Mouse (Mus musculus) liver, postnatal 0 days (tissue): Measurements from ENCODE around the gene BC005624. TPM values are rescaled to one million over a fixed set of nuclear protein-coding genes. Genes with fewer than 3 reads are reported as not detected.
"Not testable (repeated sequence)": the region's sequence is repeated elsewhere in the genome, so short reads cannot be mapped to it uniquely, and the experiment has no call there.

ENCODE experiments used
- ATAC-seq: fragments of 200-750 bp; cut with Nextera tagmentation; 2 replicates; pipeline ENCODE4 v1.8.0; 2017; ENCODE audit warnings: mild to moderate bottlenecking, moderate library complexity
- DNase-seq: peaks from one replicate; pipeline ENCODE4 v3.0.0-alpha.2; 2016
- H3K27ac ChIP-seq: fragments of 300-500 bp; sonication (generic); 2 replicates; pipeline ENCODE4 v1.5.1; 2014; ENCODE audit warnings: antibody characterized with exemption, moderate library complexity, mild to moderate bottlenecking, low read depth
- H3K27me3 ChIP-seq: fragments of 300-500 bp; sonication (generic); 2 replicates; pipeline ENCODE4 v1.6.1; 2014; ENCODE audit warnings: low read length, control low read depth, mixed read lengths; ENCODE audit not compliant: insufficient read depth
- H3K36me3 ChIP-seq: fragments of 300-500 bp; sonication (generic); replicated peaks from 2 replicates; pipeline ENCODE4 v1.6.1; 2014; ENCODE audit warnings: mild to moderate bottlenecking, control low read depth, low read length, moderate library complexity, mixed read lengths; ENCODE audit not compliant: insufficient read depth
- H3K4me1 ChIP-seq: fragments of 300-500 bp; sonication (generic); 2 replicates; pipeline ENCODE4 v1.6.1; 2014; ENCODE audit warnings: antibody characterized with exemption, mild to moderate bottlenecking, control low read depth; ENCODE audit not compliant: insufficient read depth
- H3K4me2 ChIP-seq: fragments of 300-500 bp; sonication (generic); 2 replicates; pipeline ENCODE4 v1.6.1; 2014; ENCODE audit warnings: low read depth, mild to moderate bottlenecking, low read length, moderate library complexity, mixed read lengths
- H3K4me3 ChIP-seq: fragments of 300-500 bp; sonication (generic); 2 replicates; pipeline ENCODE4 v1.5.1; 2014; ENCODE audit warnings: low read depth, low read length
- H3K9ac ChIP-seq: fragments of 300-500 bp; sonication (generic); replicated peaks from 2 replicates; pipeline ENCODE4 v1.6.1; 2014; ENCODE audit warnings: mild to moderate bottlenecking, moderate library complexity
- H3K9me3 ChIP-seq: fragments of 300-500 bp; sonication (generic); 2 replicates; pipeline ENCODE4 v1.6.1; 2016; ENCODE audit warnings: mild to moderate bottlenecking, control low read depth, low read length, mixed read lengths
- CTCF ChIP-seq: sonication (generic); IDR thresholded peaks from 2 replicates; pipeline ENCODE4 v1.5.1; 2016; ENCODE audit warnings: antibody characterized with exemption, low read depth
- EP300 ChIP-seq: IDR thresholded peaks from 2 replicates; pipeline ENCODE4 v1.6.1; 2016; ENCODE audit warnings: antibody characterized with exemption, low read depth, mild to moderate bottlenecking
- WGBS: fragments of 180-500 bp; shearing (Covaris S2); extraction: QIAGEN DNeasy Blood & Tissue Kit; methylation state at CpG from one replicate; pipeline ENCODE4 v1.1.7; 2014; ENCODE audit not compliant: insufficient replicate concordance; 5-methylcytosine and 5-hydroxymethylcytosine counted together
- polyA plus RNA-seq: library from polyadenylated mRNA; unstranded; fragments of >200 nt; fragmentation: Nextera tagmentation; extraction: Ambion mirVana; gene quantifications from 2 replicates; pipeline ENCODE4 v1.2.1, GENCODE M21; 2015

Gene BC005624
- polyA plus RNA-seq, 1 experiment from 2014 or later, result 18.9 TPM

DNA sequence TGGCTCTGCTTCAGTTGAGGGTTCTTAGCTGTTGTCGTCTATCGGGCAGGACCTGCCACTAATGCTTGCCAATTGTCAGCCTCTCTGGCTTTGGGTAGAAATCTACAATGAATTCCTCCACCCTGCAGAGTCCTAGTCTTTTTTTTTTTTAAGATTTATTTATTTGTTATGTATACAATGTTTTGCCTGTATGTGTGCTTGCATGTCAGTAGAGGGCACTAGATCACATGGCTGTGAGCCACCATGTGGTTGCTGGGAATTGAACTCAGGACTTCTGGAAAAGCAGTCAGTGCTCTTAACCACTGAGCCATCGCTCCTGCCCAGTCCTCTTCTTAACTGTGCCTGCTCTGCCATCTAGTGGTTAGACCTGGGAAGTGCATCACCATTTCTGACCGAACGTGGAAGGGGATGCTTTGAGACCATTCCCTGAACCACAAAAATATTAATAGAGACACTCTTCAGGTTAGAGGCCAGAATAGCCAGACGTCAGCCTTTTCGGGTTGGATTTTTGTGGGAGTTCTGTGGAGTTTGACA, 48.0 kb downstream of the BC005624 start:
- no peak overlapping the region for H3K4me2 ChIP-seq
- WGBS, result 16% methylated on average over 7 of the region's 7 CpGs
- H3K36me3 ChIP-seq, result no peaks in the 10 kb centered on the region
- H3K27me3 ChIP-seq, result no peaks in the 10 kb centered on the region
- TF ChIP-seq CTCF (peak; percentile 95), EP300 (no peak)
- DNase-seq, result peak; percentile 75
- H3K9ac ChIP-seq, result no peak overlapping the region
- H3K4me3 ChIP-seq, result no peak overlapping the region
- H3K9me3 ChIP-seq, result no peaks in the 10 kb centered on the region
- H3K27ac ChIP-seq, result no peak overlapping the region
- ATAC-seq, result peak; percentile 34; the same call in 1 of the 2 replicates
- peaks cover 11% of the 10 kb centered on the region for H3K4me1 ChIP-seq

DNA sequence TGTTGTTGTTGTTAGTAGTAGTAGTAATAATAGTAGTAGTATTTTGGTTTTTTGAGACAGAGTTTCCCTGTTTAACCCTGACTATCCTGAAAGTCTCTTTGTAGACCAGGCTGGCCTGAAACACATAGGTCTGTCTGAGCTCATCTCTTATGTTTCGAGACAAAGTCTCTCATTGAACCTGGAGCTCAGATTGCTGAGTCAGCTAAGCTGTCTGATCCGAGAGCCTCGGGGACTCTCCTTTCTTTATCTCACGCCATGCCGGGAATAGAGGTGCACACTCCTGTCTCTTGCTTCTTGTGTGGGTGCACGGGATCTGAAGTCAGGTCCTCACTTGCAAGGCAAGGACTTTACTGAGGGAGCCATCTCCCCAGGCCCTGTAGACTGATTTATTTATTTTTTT, 49.0 kb downstream of the BC005624 start:
- Histone ChIP-seq H3K36me3 (no peaks in the 10 kb centered on the region), H3K9me3 (no peaks in the 10 kb centered on the region), H3K4me3 (no peak overlapping the region), H3K9ac (no peak overlapping the region), H3K4me1 (peaks cover 18% of the 10 kb centered on the region), H3K27me3 (no peaks in the 10 kb centered on the region), H3K27ac (no peak overlapping the region), H3K4me2 (no peak overlapping the region)
- DNase-seq, result no peak
- ATAC-seq, result no peak
- WGBS, result 72% methylated on average over 6 of the region's 6 CpGs
- no peak for TF ChIP-seq EP300
- no peak for TF ChIP-seq CTCF

DNA sequence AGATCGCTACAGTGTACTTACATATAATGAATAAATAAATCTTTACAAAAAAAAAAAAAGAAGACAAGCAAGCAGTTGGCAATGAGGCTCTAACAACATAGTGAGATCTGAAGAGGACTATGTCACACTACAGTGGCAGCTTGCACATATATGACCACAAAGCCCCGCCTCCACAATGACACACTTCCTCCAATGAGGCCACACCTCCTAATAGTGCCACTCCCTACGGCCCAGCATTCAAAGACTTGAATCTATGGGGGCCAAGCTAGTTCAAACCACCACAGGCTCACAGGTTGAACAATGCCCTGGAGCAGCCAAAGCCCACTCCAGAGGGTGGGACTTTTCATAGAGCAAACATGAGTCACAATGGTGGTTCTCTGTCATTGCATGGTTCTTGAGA, 50.1 kb downstream of the BC005624 start:
- no peak for TF ChIP-seq CTCF
- TF ChIP-seq EP300, result no peak
- Histone ChIP-seq H3K9ac (no peak overlapping the region), H3K27ac (no peak overlapping the region), H3K4me3 (no peak overlapping the region), H3K9me3 (no peaks in the 10 kb centered on the region), H3K27me3 (no peaks in the 10 kb centered on the region), H3K4me2 (no peak overlapping the region), H3K36me3 (no peaks in the 10 kb centered on the region), H3K4me1 (peaks cover 26% of the 10 kb centered on the region)
- no peak for ATAC-seq
- DNase-seq, result no peak
- 72% methylated on average over 3 of the region's 3 CpGs for WGBS

DNA sequence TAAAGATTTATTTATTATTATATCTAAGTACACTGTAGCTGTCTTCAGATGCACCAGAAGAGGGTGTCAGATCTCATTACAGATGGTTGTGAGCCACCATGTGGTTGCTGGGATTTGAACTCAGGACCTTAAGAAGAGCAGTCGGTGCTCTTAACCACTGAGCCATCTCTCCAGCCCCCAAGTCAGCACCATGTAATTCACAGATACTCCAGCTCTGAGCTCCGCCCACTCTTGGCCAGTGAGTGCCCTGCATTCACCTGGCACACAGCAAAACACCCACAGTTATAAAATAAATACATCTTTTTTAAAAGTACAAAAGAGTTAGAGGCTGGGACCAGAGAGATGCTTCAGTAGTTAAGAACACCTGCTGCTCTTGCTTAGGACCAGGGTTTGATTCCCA, 51.2 kb downstream of the BC005624 start:
- WGBS, result 71% methylated on average over 2 of the region's 2 CpGs
- H3K36me3 ChIP-seq, ATAC-seq, H3K9ac ChIP-seq, H3K4me2 ChIP-seq, DNase-seq, H3K9me3 ChIP-seq, H3K4me3 ChIP-seq, H3K27ac ChIP-seq, H3K27me3 ChIP-seq: not testable (repeated sequence)
- H3K4me1 ChIP-seq, result peaks cover 28% of the 10 kb centered on the region

DNA sequence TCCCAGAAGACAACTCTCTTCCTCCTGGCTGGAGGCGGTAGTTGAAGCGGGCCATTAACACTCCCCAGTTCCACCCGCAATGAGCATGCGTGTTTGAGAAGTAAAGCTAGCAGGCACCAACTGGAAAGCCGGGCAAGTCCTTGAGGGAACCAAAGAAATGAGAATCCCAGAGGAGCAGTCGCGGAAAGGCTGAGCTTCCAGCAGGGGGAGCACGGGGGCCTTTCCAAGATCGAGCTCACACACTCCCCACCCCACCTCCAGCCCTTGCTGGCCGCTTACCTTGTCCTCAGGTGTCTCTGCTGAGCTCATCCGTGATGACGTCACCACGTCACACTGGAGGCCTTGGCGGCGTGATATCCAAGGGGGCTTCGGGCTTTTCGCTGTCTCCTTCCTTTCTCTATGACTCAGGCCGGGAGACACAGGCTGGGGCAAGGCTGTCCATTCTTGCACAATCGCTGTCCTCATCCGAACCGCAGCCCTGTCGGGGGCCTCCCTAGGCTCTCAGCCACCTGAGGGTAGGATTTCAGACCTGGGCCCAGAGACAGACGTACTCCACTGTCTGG, 52.4 kb downstream of the BC005624 start, which contains the start of gene Ptges:
Ptges (minus strand) TSS at position 381 of the 563 bp plus-strand sequence.
- H3K36me3 ChIP-seq, result no peaks in the 10 kb centered on the region
- H3K4me2 ChIP-seq, result peak within 1 kb of the TSS; percentile 70
- peak; percentile 52 for ATAC-seq
- H3K27ac ChIP-seq, result peak within 1 kb of the TSS; percentile 75
- DNase-seq, result peak; percentile 75
- TF ChIP-seq EP300, result no peak
- peak; percentile 72 for TF ChIP-seq CTCF
- H3K9ac ChIP-seq, result peak within 1 kb of the TSS; percentile 48
- peak within 1 kb of the TSS; percentile 40 for H3K4me3 ChIP-seq
- 2% methylated on average over 22 of the region's 23 CpGs for WGBS
- H3K9me3 ChIP-seq, result no peaks in the 10 kb centered on the region
- peaks cover 28% of the 10 kb centered on the region for H3K4me1 ChIP-seq
- no peaks in the 10 kb centered on the region for H3K27me3 ChIP-seq

DNA sequence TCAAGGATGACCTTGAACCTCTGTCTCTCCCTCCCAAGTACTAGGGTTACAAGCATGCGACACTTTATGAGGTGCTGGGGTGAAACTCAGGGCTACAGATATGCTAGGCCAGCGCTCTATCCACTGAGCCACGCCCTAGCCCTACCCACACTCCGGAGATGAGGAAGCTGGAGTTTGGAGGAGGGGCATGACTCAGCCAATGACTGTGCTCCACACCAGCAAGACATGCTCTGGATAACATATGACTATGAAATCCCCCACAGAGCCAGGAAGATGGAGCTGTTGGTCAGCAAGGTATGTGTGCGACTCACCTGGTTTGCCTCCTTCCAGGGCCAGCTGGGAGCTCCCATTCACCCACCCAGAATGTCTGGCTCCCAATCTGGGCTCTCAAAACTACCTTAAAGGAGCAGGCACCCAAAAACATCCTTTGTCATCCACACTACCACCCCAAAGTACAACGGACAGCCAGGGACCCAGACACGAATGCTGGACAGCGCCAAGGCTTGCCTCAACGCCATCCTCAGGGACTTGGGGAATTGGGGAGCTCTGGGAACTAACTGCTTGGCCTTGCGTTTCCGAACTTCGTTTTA, 53.0 kb downstream of the BC005624 start:
- H3K9me3 ChIP-seq, result no peaks in the 10 kb centered on the region
- H3K4me1 ChIP-seq, result peaks cover 28% of the 10 kb centered on the region
- H3K27ac ChIP-seq, result peak overlapping the region; percentile 75
- H3K27me3 ChIP-seq, result no peaks in the 10 kb centered on the region
- H3K9ac ChIP-seq, result peak overlapping the region; percentile 48
- peak overlapping the region; percentile 70 for H3K4me2 ChIP-seq
- ATAC-seq (peak; percentile 82), DNase-seq (peak; percentile 76)
- H3K4me3 ChIP-seq, result peak overlapping the region; percentile 40
- 21% methylated on average over 12 of the region's 12 CpGs for WGBS
- no peaks in the 10 kb centered on the region for H3K36me3 ChIP-seq
- no peak for TF ChIP-seq CTCF
- TF ChIP-seq EP300, result no peak
